Mouse (Mus musculus) frontal cortex, postnatal 14 days (tissue): Measurements from ENCODE around the gene Mxi1.

Experiments
- DNase-seq, 2 experiments: peaks; one replicate each; pipeline ENCODE4 v3.0.0; 2022; ENCODE audit warnings: low spot score in 2 of 2

The Mxi1 gene

GRCm38 (mm10) chr19:53322438-53323048, 12.2 kb downstream of the Mxi1 start:
- no peak for DNase-seq

GRCm38 (mm10) chr19:53324866-53325265, 14.5 kb downstream of the Mxi1 start:
- no peak for DNase-seq

GRCm38 (mm10) chr19:53325578-53326295, 15.4 kb downstream of the Mxi1 start:
- peak; percentile 57 to 74 for DNase-seq

- DNase-seq, result no peak
Observed at GRCm38 (mm10) chr19:53328116-53328515, 17.8 kb downstream of the Mxi1 start.

- DNase-seq, result peak; percentile 78 to 81
Observed at GRCm38 (mm10) chr19:53329221-53329991, 19.1 kb downstream of the Mxi1 start.

- peak; percentile 50 to 60 for DNase-seq
Observed at GRCm38 (mm10) chr19:53329992-53330381, 19.7 kb downstream of the Mxi1 start.

- DNase-seq, result no peak
Observed at GRCm38 (mm10) chr19:53331882-53332500, 21.7 kb downstream of the Mxi1 start.

GRCm38 (mm10) chr19:53333730-53334129, 23.4 kb downstream of the Mxi1 start:
- DNase-seq, result no peak

GRCm38 (mm10) chr19:53335241-53335640, 24.9 kb downstream of the Mxi1 start:
- DNase-seq, result no peak

- no peak for DNase-seq
Observed at GRCm38 (mm10) chr19:53340423-53340822, 30.1 kb downstream of the Mxi1 start.

GRCm38 (mm10) chr19:53343174-53343881, 33.0 kb downstream of the Mxi1 start:
- DNase-seq, result no peak

GRCm38 (mm10) chr19:53344062-53344461, 33.7 kb downstream of the Mxi1 start:
- no peak for DNase-seq

GRCm38 (mm10) chr19:53345766-53346165, 35.4 kb downstream of the Mxi1 start:
- no peak for DNase-seq

GRCm38 (mm10) chr19:53353864-53354263, 43.5 kb downstream of the Mxi1 start:
- DNase-seq, result no peak

GRCm38 (mm10) chr19:53354271-53355000, 44.1 kb downstream of the Mxi1 start:
- DNase-seq, result no peak

- DNase-seq, result no peak
Observed at GRCm38 (mm10) chr19:53355065-53355464, 44.7 kb downstream of the Mxi1 start.

- peak in 1 of 2 experiments; percentile 47 for DNase-seq
Observed at GRCm38 (mm10) chr19:53359160-53360033, 49.1 kb downstream of the Mxi1 start.

GRCm38 (mm10) chr19:53360265-53360958, 50.1 kb downstream of the Mxi1 start:
- no peak for DNase-seq

GRCm38 (mm10) chr19:53362967-53363366, 52.6 kb downstream of the Mxi1 start:
- DNase-seq, result no peak
